Mouse (Mus musculus) lung, postnatal 36 days (tissue): ENCODE data around the gene Dock9.
"Not testable (repeated sequence)": the region's sequence is repeated elsewhere in the genome, so short reads cannot be mapped to it uniquely, and the experiment has no call there.

Source experiments
- DNase-seq: peaks from one replicate; pipeline ENCODE4 v3.0.0; 2022; ENCODE audit warnings: mixed read lengths

The Dock9 gene

DNA sequence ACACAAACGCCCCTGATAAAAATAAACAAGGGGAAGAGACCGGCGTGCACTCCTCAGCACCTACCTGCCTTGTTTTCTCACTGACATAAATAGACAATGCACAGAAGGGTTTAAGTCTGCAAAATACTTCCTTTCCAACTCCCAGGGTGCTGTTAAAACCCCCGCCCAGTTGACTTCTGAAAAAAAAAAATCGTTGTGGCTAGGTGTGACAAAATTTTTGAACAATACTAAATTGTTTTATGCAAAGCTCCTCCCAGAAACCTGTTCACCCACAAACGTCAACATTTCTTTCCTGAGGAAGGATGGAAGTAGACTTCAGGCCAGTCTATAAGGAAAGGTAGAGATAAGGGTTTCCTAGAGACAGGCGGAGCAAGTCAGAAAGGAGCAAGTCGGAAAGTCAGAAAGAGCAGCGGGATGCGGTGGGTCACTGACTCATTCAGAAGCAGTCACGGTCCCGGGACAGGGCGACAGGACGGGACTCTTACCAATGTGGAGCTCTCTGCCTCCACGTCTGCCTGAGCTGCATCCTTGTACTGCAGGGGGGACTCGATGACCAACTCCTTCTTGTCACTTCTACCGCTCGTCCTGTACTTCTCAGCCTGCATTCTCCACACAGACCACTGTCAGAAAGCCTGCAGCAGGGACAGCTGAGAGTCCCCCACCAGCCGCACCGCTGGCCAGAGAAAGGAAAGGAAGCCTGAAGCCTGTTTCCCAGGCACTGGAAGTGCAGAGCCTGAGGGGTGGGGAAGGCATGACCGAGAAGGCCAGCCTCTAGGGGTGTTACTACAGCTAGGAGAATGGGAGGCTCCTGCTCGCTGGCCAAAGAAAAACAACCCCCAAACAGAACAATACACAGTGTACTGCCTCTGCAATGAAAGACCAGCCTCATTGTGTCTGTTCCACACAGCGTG, 99.7 kb downstream of the Dock9 start:
- peak; percentile 85 for DNase-seq

DNA sequence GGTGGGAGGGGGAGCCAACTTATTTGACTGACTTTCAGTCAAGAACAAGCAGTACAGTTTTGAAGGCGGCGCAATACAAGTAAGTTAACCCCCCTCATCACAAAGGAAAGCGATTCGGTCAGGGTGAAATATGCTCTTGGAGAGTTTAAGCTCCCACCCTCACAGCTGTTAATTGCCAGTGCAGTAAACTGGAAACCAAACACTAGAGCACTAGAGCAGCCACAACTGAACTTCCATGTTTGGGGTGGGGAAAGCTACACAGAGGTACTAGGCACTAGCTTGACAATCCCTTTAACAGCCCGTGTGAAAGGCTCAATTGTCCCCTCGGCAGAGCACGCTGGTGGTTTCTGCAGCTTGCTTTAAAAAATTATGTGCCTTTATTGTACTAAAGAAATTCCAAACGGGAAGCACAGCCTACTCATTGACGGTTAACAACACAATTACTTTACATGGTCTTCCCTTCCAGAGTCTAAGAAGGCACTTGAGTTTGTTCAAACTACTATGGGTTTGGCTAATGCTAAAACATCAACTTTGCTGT, 100.4 kb downstream of the Dock9 start:
- no peak for DNase-seq

DNA sequence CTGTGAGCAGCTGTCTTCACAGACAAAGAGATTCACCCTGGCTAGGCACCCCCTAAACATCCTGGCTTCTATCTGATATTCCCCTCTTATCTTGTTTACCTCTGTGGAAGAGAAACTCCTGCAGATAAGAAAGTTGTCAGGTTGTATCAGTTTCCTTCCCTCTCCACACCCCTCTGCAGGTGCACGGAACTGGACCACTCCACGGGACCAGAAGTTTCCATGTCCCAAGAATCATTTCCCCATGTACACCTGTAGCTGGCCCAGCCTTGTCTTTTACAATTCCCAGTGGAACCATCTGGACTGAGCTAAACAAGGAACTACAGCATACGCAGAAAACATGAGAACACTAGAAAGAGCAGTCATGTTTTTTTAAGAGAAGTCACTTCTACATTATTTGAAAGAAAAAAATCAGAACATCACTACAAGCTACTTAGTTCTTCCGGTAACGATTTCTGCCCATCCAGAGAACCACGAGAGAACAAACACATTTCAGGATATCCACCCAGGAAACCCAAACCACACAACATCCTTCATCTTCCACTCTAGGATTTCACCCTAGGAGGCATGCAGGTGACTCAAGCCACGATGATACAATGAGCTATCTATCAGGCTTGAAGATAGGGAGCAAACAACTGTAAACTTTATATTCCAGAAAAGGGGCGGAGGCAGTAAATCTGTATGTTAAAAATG, 101.1 kb downstream of the Dock9 start:
- no peak for DNase-seq

DNA sequence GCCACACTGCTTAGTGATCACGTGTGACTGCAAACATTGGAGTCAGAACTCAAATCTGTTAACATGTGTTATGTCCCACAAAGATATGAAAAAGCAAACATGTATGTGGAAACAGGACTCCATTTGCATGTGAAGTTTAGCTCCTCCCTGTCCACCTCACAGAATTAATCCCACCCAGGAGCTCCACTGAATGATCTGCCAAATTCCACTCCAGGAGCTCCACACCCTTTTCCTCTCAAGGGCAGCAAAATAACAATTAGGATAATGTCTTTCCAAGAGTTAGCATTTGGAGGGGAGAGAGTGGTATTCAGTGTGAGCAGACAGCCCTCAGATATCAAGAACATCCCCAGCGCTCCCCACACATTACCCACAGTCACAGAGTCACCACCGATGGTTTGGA, 102.9 kb downstream of the Dock9 start:
- no peak for DNase-seq

DNA sequence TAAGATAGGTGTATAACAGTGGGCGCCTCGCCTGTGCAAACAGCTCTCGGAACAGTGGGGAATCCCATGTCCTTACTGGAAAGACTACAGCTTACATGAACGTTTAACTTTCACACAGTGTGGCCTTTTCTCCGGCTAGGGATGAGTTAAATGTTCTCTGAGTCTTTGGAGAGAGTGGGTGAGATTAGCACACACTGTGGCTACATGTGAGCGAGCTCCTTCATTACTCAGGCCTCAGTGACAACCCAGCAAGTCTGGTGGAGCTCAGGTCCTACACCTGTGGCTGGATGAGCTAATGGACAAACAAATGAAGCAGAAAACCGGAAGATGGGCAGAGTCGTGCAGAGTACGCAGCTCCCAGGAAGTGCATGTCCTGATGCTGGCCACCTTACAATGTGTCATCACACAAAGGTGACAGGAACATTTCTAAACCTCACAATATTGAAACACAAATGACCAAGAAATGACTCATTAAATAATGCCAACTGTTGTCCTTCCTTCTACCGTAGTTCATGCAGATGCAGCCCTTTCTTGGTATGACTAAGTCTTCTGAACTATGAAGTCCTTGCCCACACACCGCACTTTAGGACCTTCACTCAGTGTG, 103.5 kb downstream of the Dock9 start:
- no peak for DNase-seq

DNA sequence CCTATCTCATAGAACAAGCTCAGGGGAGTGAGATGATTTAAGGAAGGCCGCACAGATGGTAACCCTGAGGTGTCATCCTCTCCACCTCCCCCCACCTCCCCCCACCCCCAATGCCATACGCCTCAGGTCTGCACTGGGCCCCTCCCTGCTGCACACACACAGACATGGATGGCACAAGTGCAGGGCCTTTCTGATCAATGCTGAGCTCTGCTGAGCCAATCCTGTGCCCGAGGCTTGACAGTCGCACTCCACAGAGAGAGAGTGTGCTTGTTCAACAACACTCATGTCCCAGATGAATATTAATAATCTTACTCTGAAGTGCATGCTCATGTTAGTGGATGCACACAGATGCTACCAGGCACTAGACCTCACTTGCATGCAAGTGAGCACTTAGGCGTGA, 108.0 kb downstream of the Dock9 start:
- not testable (repeated sequence) for DNase-seq

DNA sequence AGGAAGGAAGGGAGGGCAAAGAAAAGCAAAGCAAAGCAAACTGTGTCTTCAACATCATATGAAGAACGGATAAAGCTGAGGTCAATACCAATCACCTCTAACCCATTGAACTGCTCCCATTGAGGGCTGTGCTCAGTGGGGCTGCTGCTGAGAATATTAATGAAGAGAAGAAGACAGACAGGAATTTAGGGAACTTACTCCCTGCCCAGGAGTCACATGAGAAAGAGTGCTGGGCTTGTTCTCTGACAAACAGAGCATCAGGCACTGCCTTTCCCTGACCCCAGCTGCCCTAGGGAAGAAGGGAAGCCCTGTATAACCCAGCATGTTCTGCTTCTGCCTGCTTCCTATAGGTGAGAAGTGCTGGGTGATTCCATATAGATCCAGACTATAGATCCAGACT, 109.5 kb downstream of the Dock9 start:
- DNase-seq, result no peak

DNA sequence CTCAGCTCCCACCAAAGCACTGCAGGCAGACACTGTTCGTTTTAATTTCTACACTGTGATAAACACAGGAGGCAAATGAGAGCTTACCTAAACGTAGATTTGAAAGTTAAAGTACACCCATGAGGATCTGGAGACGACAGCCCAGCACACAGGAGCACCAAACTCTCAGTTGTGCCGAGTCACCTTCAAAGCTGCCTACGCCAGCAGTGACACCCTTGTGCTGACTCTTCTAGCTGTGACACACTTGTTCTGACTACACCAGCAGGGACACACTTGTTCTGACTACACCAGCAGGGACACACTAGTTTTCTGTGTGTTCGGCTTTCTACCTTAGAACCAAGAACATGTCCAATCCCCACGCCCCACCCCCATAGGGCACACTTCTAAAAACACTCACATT, 110.4 kb downstream of the Dock9 start:
- DNase-seq, result no peak

DNA sequence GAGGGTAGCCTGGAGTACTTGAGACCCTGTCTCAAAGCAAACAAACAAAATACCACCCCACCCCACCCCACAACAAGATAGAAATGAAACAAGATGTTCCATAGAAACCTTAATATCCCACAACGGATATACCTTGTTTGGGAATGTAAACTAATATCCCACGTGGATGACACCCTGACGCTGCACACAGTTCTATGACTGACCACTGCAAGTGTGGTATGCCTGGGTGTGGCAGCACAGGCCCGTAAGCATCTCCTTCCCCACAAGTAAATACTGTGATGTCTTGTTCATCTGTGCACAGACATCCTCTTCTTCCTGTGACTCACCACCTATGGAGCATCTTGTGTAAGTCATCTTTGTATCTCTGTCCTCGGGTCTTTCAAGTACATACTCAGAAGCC, 118.7 kb downstream of the Dock9 start:
- DNase-seq, result no peak

DNA sequence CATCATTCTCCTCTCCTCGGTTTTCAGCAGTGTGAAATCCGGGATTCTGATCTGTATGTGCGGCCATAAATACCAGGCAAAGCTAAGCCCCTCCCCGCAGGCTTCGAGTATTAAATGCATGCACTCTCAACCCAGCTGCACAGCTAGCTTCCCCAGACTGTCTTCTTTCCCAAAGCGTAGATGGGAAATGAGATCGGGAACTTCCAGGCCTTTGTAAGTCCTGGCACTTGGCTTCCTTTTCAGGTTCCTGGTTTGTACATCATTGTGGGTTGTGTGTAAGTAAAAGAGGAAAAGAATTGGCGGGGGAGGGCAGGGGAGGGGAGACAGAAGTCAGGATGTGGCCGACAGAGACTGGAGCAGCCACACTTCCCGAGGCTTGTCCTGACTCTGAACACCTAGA, 119.2 kb downstream of the Dock9 start:
- peak; percentile 52 for DNase-seq

DNA sequence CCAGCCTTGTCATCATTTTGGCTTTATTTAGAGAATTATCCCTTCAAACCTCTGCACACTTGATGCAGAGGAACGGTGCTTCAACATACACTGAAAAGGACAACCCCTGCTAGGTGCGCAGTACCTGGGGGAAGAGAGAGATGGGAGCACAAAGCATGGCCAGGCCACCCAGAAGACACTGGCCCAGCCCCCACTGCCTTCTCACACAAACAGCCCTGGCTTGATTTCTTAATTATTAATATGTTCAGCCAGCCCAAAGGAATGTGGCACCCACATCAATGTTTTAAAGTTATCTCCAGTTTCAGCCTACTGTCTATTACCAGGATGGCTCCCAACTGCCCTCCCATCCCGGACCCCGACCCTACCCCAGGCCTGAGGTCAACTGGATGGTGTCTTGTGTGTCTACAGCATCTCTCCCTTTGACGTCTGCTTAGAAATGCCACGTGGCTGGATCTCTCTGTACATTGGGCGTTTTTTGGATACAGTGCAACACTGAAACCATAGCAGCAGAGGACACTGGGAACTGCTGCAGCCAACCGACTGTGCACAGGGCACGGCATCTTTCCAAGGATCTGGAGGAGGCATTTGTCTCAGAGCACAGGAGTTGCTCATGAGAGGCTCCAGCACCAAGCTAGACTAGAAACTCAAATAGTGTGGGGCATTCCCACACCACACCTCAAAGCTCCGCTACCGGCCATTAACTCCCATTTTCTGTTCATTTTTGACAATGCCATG, 120.9 kb downstream of the Dock9 start:
- DNase-seq, result no peak

DNA sequence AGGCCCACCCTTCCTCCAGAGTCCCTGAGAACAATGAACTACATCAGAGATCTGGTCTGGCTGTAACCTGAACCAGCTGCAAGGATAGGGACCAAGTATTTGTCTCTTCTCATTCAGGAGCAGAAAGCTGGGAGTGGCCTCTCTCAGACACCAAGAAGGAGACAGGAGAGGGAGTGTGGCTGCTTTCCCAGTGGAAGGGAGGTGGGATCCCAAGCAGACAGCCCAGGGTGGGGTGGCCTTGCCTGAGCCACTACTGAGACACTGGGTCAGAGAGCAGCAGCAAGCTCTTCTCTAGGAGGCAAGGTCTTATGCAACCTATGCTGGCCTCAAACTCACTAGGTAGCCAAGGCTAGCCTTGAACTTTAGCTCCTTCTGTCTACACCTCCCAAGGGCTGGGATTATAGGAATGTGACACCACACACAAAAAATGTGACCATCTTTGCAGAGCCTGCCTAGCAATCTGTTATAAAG, 121.5 kb downstream of the Dock9 start:
- peak; percentile 49 for DNase-seq

DNA sequence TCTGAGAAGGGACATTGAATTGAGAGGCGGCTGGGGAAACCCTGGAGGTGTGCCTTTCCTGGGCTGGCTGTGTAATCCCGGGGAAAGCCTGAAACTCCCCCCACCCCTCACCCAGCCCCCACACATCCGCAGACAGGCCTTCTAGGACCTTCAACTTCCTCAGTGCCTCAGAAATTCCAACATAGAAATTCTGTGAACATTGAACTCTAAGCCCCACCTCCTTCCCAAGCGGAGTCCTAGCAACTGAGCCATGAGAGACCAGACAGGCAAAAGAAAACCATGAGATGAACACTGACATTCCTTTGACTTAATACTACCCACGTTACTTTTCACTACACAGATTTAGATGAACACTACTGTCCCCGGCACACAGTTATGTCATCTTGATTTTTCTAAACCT, 122.1 kb downstream of the Dock9 start:
- DNase-seq, result peak; percentile 58

DNA sequence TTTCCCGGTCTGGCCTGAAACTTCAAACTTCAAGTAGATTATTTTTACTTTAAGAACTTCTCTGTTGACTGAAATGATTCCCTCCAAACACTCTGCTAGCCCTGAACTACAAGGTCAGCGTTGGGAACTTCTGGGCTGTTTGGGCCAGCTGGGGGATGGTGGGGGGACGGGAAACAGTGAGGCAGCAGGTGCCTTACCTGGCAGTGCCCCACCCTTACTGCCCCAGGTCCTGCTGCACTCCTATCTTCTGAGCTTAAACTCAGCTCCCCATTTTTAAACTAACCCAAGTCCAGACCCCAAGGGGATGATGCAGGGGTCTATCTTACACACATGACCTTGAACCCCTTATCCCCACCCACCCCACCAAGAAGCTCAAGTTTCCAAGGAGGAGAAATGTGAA, 122.5 kb downstream of the Dock9 start:
- no peak for DNase-seq

DNA sequence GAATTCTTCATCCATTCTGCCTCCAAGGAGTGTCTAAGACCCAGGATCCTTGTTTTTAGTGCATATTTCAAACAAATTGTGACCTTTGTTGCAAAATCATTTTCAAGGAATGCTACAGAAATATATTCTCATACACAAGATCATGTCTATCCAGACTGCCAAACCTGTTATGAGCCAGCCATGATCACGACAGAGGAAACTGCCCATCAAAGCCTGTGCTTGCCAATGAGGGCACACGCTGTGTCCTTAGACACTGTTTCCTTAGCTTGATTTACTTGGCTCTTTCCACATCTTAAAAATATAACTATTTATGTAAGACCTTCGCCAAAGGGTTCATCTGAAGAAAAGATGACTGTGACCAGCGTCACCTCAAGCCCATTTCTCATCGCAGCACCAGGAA, 127.6 kb downstream of the Dock9 start:
- no peak for DNase-seq

DNA sequence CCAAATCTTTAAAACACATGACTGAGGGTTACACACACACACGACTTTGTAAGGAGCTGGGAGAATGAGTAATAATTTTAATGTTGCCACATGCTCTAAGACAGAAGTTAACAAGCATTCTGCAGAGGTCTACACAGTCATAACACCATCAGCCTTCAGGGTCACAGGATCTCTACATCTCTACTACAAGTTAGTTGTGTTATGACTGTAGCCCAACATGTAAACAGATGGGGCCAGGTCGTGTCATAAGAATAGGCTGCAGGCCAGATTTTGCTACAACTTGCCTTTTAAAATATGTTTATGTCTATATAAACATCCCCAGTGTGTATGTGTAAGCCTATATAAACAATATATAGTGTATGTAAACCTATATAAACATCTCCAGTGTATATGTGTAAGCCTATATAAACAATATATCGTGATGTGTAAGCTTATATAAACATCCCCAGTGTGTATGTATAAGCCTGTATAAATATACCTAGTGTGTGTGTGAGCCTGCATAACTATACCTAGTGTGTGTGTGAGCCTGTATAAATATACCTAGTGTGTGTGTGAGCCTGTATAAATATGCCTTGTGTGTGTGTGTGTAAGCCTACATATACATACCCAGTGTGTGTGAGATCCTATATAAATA, 130.9 kb downstream of the Dock9 start:
- DNase-seq, result no peak

DNA sequence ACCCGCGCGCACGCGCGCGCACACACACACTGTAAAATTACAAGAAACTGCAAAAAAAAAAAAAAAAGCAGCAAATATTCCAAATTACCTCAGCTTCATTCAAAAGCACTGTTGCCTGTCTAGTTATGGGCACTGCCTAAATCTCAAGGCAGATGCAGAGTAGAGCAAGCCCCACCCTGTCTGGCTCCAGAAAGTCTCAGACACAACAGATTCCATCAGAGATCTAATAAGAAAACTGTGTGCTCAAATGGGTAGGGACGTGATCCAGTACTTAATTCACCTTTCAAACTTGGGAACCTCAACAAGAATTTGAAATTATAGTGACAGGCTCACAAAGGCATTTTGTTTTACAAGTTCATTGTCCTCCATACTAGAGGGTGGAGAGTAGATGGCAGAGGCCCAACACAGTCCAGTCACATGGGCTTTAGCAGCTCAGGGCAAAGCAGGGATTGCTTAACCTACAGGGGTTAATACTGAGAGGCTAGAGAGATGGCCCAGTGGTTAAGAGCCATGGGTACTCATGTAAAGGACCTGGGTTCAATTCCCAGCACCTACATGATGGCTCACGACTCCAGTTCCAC, 131.9 kb downstream of the Dock9 start:
- peak; percentile 55 for DNase-seq

DNA sequence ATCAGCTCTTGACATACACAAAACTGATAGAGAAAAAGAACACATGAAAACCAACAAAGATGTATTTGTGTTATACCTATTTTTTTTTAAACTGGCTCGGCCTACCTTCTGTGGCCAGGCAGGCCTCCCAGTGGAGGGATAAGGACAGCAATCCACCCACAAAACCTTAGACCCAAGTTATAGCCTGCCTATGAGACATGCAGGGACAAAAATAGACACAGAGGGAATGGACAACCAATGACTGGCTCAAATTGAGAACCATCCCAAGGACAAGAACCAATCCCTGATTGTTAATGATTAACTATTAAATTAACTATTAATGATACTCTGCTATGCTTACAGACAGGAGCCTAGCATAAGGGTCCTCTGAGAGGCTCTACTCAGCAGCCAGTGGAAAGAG, 133.7 kb downstream of the Dock9 start:
- no peak for DNase-seq

DNA sequence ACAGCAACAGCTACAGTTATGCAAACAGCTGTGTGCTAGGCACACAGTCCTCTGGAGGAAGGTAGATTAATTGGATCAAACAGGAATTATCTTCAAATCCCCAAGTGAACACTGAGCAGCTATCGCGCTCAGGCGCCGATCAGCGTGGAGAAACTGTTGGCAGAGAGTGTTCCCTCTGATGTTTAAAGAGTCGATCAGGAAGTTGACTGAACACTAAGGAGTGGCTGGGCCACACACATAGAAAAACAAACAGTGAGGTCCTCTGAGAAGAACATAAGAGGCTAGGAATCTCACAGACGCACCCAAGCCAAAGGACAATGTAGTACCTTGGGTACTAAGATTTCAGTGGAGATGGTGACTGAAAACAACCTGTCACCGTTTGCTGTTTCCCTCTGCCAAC, 136.7 kb downstream of the Dock9 start:
- DNase-seq, result peak; percentile 84

DNA sequence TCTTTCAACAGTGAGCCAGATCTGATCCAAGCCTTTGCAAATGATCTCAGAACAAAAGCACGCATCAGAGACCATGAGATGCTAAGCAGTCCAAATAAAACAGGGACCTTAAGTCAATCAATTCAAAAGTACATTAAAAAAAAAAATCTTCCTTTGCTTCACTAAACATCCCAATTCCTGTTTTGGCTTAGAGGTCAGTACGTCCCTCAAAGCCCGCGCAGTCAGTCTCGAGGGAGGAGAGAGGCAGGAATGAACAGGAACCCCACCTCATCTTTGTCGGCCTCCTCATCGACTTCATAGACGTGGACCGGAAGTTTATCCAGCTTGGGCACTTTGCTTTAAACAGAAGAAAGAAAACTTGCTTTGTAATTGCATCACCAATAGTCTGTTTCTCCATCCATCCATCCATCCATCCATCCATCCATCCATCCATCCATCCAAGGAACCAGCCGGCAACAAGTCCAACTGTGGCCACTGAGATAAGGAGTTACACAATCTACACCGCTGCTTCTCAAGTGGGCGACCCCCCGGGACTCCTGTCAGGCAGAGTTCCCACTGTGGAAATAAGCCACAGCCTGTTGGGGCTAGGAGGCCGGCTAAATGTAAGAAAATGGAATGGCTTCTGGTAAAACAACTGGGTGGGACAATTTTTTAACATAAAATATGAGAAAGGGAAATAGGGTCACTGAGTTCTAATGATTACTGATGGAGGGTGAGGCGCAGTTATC, 137.3 kb downstream of the Dock9 start:
- DNase-seq, result peak; percentile 80
